14 mouse cellular contexts compared by ENCODE assay signal in the genomic region with DNA sequence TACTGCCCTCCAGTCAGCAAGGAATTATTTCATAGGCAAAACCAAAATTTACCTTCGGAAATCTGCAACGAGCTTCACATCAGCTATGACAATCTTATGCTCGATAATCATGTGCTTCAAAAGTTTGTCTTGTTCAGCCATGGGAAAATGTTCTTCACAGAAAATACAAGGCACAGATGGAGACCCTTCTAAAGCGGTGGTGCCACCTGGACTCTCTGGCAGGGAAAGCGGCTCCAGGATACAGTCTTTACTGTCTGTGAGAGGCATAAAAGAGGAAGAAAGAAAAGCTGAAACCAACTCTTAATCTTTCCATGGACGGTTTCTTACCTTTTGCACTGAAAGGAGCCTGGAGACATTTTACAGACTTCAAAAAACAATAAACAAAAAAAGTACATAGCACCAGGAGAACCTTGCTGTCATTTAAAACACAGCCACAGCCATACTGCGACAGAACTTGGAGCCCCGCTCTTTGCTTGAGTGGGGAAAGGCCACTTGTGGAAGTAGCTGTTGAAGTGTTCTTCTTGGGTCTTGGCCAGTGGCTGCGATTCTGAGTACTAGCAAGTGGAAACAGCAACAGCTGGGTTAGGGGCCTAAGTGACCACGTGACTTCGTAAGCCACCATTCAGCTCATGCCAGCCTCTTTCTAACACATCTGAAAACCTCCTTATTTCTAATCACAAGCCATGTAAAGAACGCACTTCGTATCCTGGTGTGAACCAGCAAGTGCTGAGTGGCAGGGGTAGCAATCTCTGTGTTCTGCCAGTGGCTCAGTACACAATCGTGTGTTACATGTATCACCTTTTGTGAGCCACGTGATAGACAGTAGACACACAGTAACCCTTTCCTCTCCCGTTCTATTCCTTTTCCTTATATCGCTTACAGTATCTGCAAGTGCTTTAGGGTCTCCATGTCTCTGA.
DNase-seq lines count a peak whose midpoint lies in the region; ATAC-seq lines count a peak whose summit lies in the region.
"Had no signal": no experiment of that assay in that cellular context is flagged by ENCODE, and none has a peak within 500 bp of the region (broad histone marks: within the 10 kb centered on the region; RNA-seq: fewer than 3 reads in every experiment).

No protein-coding gene starts in this region.

- ATAC-seq in forebrain, embryonic 14.5 days, result no peak
- no peak for ATAC-seq in forebrain, embryonic 12.5 days (ENCODE audit: low FRiP score)
- no peak for ATAC-seq in hindbrain, embryonic 13.5 days (ENCODE audit: low FRiP score)
- no peak for ATAC-seq in intestine, embryonic 16.5 days
- ATAC-seq: liver, postnatal 0 days; midbrain, embryonic 16.5 days had no signal

- peak; percentile 41 for DNase-seq in forebrain, embryonic 14.5 days (ENCODE audit: low spot score)
- DNase-seq in right cerebral cortex, postnatal 10 days (ENCODE audit: low spot score in 2 of 2), result peak; percentile 65 to 67
- no peak for DNase-seq in right cerebral cortex, postnatal 14 days
- DNase-seq in layer of hippocampus, adult 9-11 months, result peak; percentile 76
- no peak for DNase-seq in thymus, postnatal 0 days (ENCODE audit: low spot score)
- DNase-seq: liver, postnatal 0 days had no signal

- WGBS in forebrain, embryonic 14.5 days, result 80% methylated on average over 17 of the region's 17 CpGs
- 87% methylated on average over 17 of the region's 17 CpGs for WGBS in forebrain, embryonic 12.5 days
- WGBS in hindbrain, embryonic 13.5 days, result 92% methylated on average over 17 of the region's 17 CpGs
- 88% methylated on average over 17 of the region's 17 CpGs for WGBS in intestine, embryonic 16.5 days

- H3K27ac ChIP-seq in forebrain, embryonic 14.5 days (ENCODE audit: low read depth, low read length), result no peak overlapping the region
- no peak overlapping the region for H3K27ac ChIP-seq in forebrain, embryonic 12.5 days
- H3K27ac ChIP-seq in hindbrain, embryonic 13.5 days, result no peak overlapping the region
- H3K27ac ChIP-seq in intestine, embryonic 16.5 days (ENCODE audit: low read length), result no peak overlapping the region
- H3K27ac ChIP-seq: embryonic facial prominence, embryonic 15.5 days; hindbrain, embryonic 14.5 days; limb, embryonic 10.5 days; neural tube, embryonic 15.5 days had no signal

- H3K4me1 ChIP-seq in forebrain, embryonic 14.5 days (ENCODE audit: control insufficient read depth, insufficient read depth, low read length), result peaks cover 7% of the 10 kb centered on the region; the same call in 1 of the 2 replicates
- H3K4me1 ChIP-seq in forebrain, embryonic 12.5 days, result no peaks in the 10 kb centered on the region
- no peaks in the 10 kb centered on the region for H3K4me1 ChIP-seq in hindbrain, embryonic 13.5 days (replicated peaks)
- H3K4me1 ChIP-seq in intestine, embryonic 16.5 days (ENCODE audit: control insufficient read depth, insufficient read depth, low read length), result no peaks in the 10 kb centered on the region
- H3K4me1 ChIP-seq: embryonic facial prominence, embryonic 15.5 days; limb, embryonic 10.5 days; neural tube, embryonic 15.5 days had no signal

- H3K4me3 ChIP-seq in forebrain, embryonic 14.5 days (ENCODE audit: low read depth, low read length), result no peak overlapping the region
- no peak overlapping the region for H3K4me3 ChIP-seq in forebrain, embryonic 12.5 days (replicated peaks)
- H3K4me3 ChIP-seq in hindbrain, embryonic 13.5 days, result no peak overlapping the region
- no peak overlapping the region for H3K4me3 ChIP-seq in intestine, embryonic 16.5 days (ENCODE audit: low read length)
- H3K4me3 ChIP-seq: embryonic facial prominence, embryonic 15.5 days; limb, embryonic 10.5 days; neural tube, embryonic 15.5 days had no signal

- no peak overlapping the region for H3K4me2 ChIP-seq in forebrain, embryonic 14.5 days (ENCODE audit: low read length)
- no peak overlapping the region for H3K4me2 ChIP-seq in forebrain, embryonic 12.5 days
- H3K4me2 ChIP-seq in hindbrain, embryonic 13.5 days, result no peak overlapping the region
- no peak overlapping the region for H3K4me2 ChIP-seq in intestine, embryonic 16.5 days (ENCODE audit: low read depth, low read length)
- H3K4me2 ChIP-seq: embryonic facial prominence, embryonic 15.5 days; hindbrain, embryonic 14.5 days; neural tube, embryonic 15.5 days had no signal

- H3K9me3 ChIP-seq in forebrain, embryonic 14.5 days (replicated peaks; ENCODE audit: control insufficient read depth, low read length), result no peaks in the 10 kb centered on the region
- no peaks in the 10 kb centered on the region for H3K9me3 ChIP-seq in forebrain, embryonic 12.5 days
- no peaks in the 10 kb centered on the region for H3K9me3 ChIP-seq in hindbrain, embryonic 13.5 days
- H3K9me3 ChIP-seq in intestine, embryonic 16.5 days (ENCODE audit: control insufficient read depth, low read length), result no peaks in the 10 kb centered on the region
- H3K9me3 ChIP-seq: embryonic facial prominence, embryonic 15.5 days; limb, embryonic 10.5 days; neural tube, embryonic 15.5 days had no signal

- H3K36me3 ChIP-seq in forebrain, embryonic 14.5 days (ENCODE audit: control insufficient read depth, insufficient read depth, low read length), result no peaks in the 10 kb centered on the region
- no peaks in the 10 kb centered on the region for H3K36me3 ChIP-seq in forebrain, embryonic 12.5 days (replicated peaks)
- H3K36me3 ChIP-seq in hindbrain, embryonic 13.5 days, result no peaks in the 10 kb centered on the region
- no peaks in the 10 kb centered on the region for H3K36me3 ChIP-seq in intestine, embryonic 16.5 days (ENCODE audit: control insufficient read depth, insufficient read depth, low read length)
- H3K36me3 ChIP-seq: embryonic facial prominence, embryonic 15.5 days; limb, embryonic 10.5 days; neural tube, embryonic 15.5 days had no signal

- H3K9ac ChIP-seq in forebrain, embryonic 14.5 days (ENCODE audit: low read length), result no peak overlapping the region
- no peak overlapping the region for H3K9ac ChIP-seq in forebrain, embryonic 12.5 days
- H3K9ac ChIP-seq in hindbrain, embryonic 13.5 days, result no peak overlapping the region
- no peak overlapping the region for H3K9ac ChIP-seq in intestine, embryonic 16.5 days (ENCODE audit: low read depth, low read length)
- H3K9ac ChIP-seq: embryonic facial prominence, embryonic 15.5 days; hindbrain, embryonic 14.5 days; liver, postnatal 0 days; neural tube, embryonic 15.5 days had no signal

- no peaks in the 10 kb centered on the region for H3K27me3 ChIP-seq in forebrain, embryonic 14.5 days (replicated peaks; ENCODE audit: control insufficient read depth, insufficient read depth, low read length)
- no peaks in the 10 kb centered on the region for H3K27me3 ChIP-seq in forebrain, embryonic 12.5 days
- no peaks in the 10 kb centered on the region for H3K27me3 ChIP-seq in hindbrain, embryonic 13.5 days
- no peaks in the 10 kb centered on the region for H3K27me3 ChIP-seq in intestine, embryonic 16.5 days (replicated peaks; ENCODE audit: control insufficient read depth, insufficient read depth, low read length)
- H3K27me3 ChIP-seq: embryonic facial prominence, embryonic 15.5 days; neural tube, embryonic 15.5 days had no signal

Comparison
In these comparisons a context has a peak if more than half of its experiments do, and no peak if none do; other contexts are left out.
1. DNase-seq: peak in forebrain, embryonic 14.5 days (single experiment), right cerebral cortex, postnatal 10 days (2 of 2) and layer of hippocampus, adult 9-11 months (single experiment); none in right cerebral cortex, postnatal 14 days (single experiment) and thymus, postnatal 0 days (single experiment).